Mouse (Mus musculus) heart, postnatal 36 days (tissue): ENCODE data around the gene Tsr2. TPM values are rescaled to one million over a fixed set of nuclear protein-coding genes. Genes with fewer than 3 reads are reported as not detected.

Source experiments
- DNase-seq, 2 experiments: peaks; one replicate each; pipeline ENCODE4 v3.0.0; 2021 to 2022
- intact Hi-C: fragments of 180-260 bp; cut with DNase I; formaldehyde crosslinking; loops from one replicate; pipeline ENCODE4 v1.15.1; 2025
- total RNA-seq, 2 experiments: library from RNA; stranded (reverse); gene quantifications; 2 replicates each; pipeline ENCODE4 v1.2.3; 2021

The Tsr2 gene
- total RNA-seq = 10 to 100 TPM; 10.9 to 13.3 TPM

DNA sequence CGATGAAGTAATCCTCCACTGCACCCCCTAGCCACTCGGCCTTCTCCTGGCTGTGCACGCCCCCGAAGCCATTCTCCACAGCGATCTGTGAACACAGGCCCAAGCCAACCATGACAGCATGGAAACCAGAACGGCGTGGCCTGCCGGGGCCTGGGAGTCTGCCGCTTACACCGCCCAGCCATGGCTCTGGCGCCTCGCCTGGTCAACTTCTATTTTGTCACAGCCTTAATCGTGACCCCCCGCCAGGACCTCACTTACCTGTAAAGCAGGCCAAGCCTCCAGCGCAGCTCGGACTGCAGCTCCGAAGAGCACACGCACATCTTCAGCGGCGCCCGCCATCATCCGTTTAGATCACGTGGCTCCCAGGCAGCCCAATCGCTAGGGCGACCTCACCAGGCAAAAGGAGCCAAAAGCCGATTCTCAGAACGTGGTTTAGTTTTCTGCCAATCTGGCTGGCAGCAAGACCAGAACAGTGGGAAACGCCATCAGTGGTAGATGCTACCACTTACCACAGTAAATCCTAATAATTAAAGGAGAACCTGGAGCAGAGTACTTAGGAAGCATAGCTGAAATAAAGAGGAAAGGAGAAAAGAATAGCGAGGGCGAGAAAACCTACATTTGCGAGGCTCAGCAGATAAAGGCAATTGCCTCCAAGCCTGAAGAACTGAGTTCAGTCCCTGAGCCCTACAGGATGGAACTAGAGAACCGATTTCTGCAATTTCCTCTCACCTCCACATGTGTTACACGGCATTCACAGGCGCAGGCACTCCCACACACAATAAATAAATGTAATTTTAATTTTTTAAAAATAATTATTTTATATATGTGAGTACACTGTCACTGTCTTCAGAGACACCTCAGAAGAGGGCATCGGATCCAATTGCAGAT is at the start of gene Tsr2:
Gene Tsr2 (minus strand): TSS at position 373 of the 888 bp plus-strand sequence.
- peak; percentile 63 to 68 for DNase-seq
- intact Hi-C loops = loop anchor here (1.0 to 5.0 kb wide), 3 partner anchors 49 to 139 kb away; partner anchors contain the start of genes Fgd1 and Gnl3l

- no peak for DNase-seq
- intact Hi-C loops = loop anchor here (10.0 kb wide), 1 partner anchor 212 kb away; the partner anchor contains the start of gene Fam120c
Measured at GRCm38 (mm10) chrX:151132785-151133184, 36.4 kb upstream of the Tsr2 start.

GRCm38 (mm10) chrX:151130493-151130892 is 34.1 kb upstream of the Tsr2 start:
- DNase-seq = no peak
- intact Hi-C loops = loop anchor here (10.0 kb wide), 1 partner anchor 214 kb away; the partner anchor contains the start of gene Fam120c

- no peak for DNase-seq
- intact Hi-C loops = no loop called here
Measured at GRCm38 (mm10) chrX:151123933-151124332, 27.6 kb upstream of the Tsr2 start.

DNA sequence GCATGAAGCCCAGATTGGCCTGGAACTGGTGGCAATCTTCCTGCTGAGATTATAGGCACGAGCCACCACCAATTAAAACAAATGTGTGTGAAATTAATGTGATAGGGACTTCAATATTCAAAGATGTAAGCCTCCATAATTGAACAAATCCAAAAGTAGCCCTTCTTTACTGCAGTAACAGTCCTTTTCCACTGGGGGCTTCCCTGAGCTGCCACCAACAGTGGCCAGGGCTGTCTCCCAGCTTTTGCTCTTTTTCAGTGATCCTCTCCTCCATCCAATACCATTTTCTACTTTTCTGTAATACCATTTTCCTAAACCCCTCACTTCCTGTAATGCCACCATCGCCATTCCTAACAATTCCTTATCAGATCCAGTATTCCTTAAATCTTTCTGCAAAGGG is 21.1 kb upstream of the Tsr2 start:
- intact Hi-C loops = loop anchor here (2.0 to 5.0 kb wide), 3 partner anchors 161 to 605 kb away; no protein-coding TSS in a partner anchor

DNA sequence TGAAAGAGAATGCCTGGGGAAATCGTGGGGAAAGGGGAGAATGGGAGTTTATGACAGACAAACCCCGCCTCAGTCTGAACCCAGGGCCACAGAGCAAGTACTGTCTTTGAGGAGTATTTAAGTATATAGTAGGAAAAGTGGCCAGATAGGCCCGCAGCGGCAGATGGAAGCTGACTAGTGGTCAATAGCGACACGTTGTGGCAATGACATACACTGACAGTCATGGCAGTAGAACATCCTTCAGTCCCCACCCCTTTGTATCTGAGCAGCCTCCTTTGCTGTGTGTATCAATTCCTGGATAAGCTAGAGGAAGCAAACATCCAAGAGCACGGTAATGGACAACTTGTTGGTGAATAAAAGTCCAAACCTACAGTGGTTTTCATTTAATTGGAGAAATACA is 20.5 kb upstream of the Tsr2 start:
- DNase-seq = peak; percentile 16 to 24
- intact Hi-C loops = loop anchor here (2.0 to 5.0 kb wide), 3 partner anchors 160 to 604 kb away; no protein-coding TSS in a partner anchor

More for the DNA sequence above, 21.1 kb upstream of the Tsr2 start:
- no peak for DNase-seq

- intact Hi-C loops = no loop called here
- no peak for DNase-seq
Measured at GRCm38 (mm10) chrX:151107301-151108067, 11.1 kb upstream of the Tsr2 start.

GRCm38 (mm10) chrX:151087418-151087817 is 8.9 kb downstream of the Tsr2 start:
- no peak for DNase-seq
- intact Hi-C loops = loop anchor here (10.0 kb wide), 1 partner anchor 273 kb away; the partner anchor contains the start of gene Maged2

- DNase-seq = no peak
- intact Hi-C loops = loop anchor here (10.0 kb wide), 1 partner anchor 271 kb away; the partner anchor contains the start of gene Maged2
Measured at GRCm38 (mm10) chrX:151085599-151085998, 10.7 kb downstream of the Tsr2 start.

- intact Hi-C loops = no loop called here
- DNase-seq = no peak
Measured at GRCm38 (mm10) chrX:151076941-151077485, 19.3 kb downstream of the Tsr2 start.

DNA sequence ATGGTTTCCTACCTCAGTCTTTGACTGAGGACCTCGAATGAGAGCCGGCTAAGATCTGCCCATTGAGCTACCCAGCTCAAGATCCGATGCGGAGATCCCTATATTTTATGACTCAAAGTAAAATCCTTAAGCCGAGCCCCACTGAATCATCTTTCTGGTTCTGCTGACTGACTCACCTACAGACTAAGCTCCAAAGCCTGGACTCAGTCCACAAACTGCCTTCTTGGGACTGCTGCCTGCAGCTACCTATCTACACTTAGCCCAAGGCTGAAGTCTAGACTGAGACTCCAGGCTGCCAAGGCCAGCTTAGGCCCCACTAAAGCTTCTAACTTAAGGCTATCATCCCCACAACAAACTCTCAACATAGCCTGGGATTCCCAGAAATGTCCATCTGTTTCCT is 20.3 kb downstream of the Tsr2 start:
- no peak for DNase-seq
- intact Hi-C loops = no loop called here

GRCm38 (mm10) chrX:151067876-151068275 is 28.5 kb downstream of the Tsr2 start:
- no peak for DNase-seq
- intact Hi-C loops = no loop called here

- intact Hi-C loops = no loop called here
- DNase-seq = no peak
Measured at GRCm38 (mm10) chrX:151066071-151066666, 30.2 kb downstream of the Tsr2 start.

DNA sequence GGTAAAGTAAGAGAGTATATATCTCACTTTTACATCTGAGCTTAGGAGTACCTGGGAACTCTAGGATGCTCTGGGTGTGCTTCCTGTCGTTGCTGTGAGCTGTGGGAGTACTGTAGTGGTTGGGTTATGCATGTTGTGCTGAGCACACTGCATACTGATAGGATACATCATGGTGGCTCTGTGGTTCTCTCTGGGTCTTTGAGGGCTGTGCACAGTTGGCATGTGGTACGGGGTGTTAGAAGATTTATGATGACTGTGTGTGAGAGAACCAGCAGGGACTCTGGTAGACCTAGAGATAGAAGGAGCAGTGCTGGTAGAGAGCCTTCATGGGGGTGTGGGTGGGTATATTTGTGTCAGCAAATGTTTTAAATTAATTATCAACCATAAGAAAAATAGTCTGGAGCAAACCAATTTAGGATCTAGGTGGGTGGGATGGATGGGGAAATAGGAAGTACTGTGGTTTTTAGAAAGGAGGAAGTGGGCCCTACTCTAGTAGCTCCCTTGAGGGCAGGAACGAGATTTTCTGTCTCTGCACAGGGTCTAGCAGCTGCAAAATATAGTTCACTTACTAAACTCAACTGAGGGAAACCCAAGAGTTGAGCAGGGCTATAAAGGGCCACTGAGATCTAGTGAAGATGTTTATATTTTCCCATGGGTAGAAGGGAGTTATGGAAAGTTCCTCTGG is 34.6 kb downstream of the Tsr2 start:
- no peak for DNase-seq
- intact Hi-C loops = no loop called here

- intact Hi-C loops = no loop called here
- DNase-seq = peak; percentile 16 to 25
Measured at GRCm38 (mm10) chrX:151059346-151059745, 37.0 kb downstream of the Tsr2 start.

DNA sequence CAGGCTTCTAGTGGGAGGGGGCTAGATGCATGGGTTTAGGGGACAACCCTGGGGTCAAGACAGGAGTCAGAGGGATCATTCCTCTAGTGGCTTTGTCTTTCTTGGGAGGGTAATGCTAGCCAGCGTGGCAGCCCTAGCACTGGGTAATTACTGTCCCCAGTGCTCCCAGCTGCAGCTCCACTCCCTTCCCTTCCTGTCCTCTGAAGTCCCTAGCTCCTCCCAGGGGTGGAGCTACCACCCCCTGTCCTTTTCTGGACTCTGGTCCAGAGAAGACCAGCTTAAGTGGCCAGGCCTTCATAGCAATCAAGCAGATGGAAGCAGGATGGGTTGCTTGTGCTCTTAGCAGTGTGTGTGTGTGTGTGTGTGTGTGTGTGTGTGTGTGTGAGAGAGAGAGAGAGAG is 40.8 kb downstream of the Tsr2 start:
- peak; percentile 25 to 29 for DNase-seq
- intact Hi-C loops = no loop called here

GRCm38 (mm10) chrX:151054489-151054888 is 41.9 kb downstream of the Tsr2 start:
- DNase-seq = no peak
- intact Hi-C loops = no loop called here

- peak in 1 of 2 experiments; percentile 14 for DNase-seq
- intact Hi-C loops = no loop called here
Measured at GRCm38 (mm10) chrX:151050337-151050736, 46.0 kb downstream of the Tsr2 start.

- intact Hi-C loops = loop anchor here (5.0 kb wide), 1 partner anchor 48 kb away; the partner anchor contains the start of gene Tsr2
- DNase-seq = no peak
Measured at GRCm38 (mm10) chrX:151049661-151050215, 46.6 kb downstream of the Tsr2 start.
